Mouse (Mus musculus) heart, postnatal 25 days (tissue): ENCODE results near the gene Raly. TPM values are rescaled to one million over a fixed set of nuclear protein-coding genes. Genes with fewer than 3 reads are reported as not detected.

Source experiments
- DNase-seq: peaks from one replicate; pipeline ENCODE4 v3.0.0; 2022; ENCODE audit warnings: low spot score
- intact Hi-C: fragments of 180-260 bp; cut with DNase I; formaldehyde crosslinking; loops from one replicate; pipeline ENCODE4 v1.15.1; 2025
- total RNA-seq, 2 experiments: library from RNA; stranded (reverse); gene quantifications; 2 replicates each; pipeline ENCODE4 v1.2.3; 2021

Gene Raly
- total RNA-seq, 2 experiments from 2014 or later, result 95.9 to 103 TPM

GRCm38 (mm10) chr2:154779648-154780047 lies 11.2 kb upstream of the Raly start:
- intact Hi-C loops, result loop anchor here (5.0 kb wide), 1 partner anchor 67 kb away; no protein-coding TSS in a partner anchor

GRCm38 (mm10) chr2:154782361-154782760 lies 8.5 kb upstream of the Raly start:
- no peak for DNase-seq
- intact Hi-C loops, result loop anchor here (5.0 kb wide), 1 partner anchor 70 kb away; no protein-coding TSS in a partner anchor

More at GRCm38 (mm10) chr2:154779648-154780047, 11.2 kb upstream of the Raly start:
- no peak for DNase-seq

DNA sequence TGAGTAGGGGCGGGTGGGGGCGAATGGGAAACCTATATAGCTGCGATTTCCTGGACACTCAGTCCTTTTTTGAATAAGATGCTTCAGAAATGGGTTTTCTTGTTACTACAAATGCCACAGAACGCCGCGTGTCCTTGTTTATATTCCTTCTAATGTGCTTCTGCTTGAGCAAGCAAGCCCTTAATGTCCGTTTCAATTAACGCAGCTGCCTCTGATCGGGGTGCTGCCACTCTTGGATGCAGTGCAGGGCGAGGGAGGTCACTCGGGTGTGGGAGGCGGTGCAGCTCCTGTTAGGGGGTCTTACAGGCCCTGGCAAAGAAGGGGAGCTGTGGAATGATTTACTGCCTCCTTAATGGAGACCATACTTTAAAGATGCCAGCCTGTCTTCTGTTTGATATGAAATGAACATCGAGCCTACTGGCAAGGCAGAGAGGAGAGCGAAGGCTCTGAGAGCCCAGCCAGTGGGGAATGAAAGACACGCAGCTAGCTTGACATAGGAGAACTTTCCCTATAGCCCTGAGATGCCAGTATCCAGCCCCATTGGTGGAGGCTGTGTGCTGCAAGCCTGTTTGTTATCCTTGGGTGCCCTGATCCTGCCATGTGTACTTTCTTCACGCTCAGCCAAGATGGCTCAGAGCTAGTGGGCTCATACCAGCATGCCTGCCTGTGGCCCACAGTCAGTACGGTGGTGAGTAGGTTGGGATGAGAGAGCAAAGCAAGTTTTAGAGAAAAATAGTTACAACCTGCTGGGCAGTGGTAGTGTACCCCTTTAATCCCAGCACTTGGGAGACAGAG lies 7.8 kb upstream of the Raly start:
- no peak for DNase-seq
- intact Hi-C loops, result loop anchor here (5.0 kb wide), 1 partner anchor 71 kb away; no protein-coding TSS in a partner anchor

GRCm38 (mm10) chr2:154785284-154785683 lies 5.6 kb upstream of the Raly start:
- intact Hi-C loops, result no loop called here
- no peak for DNase-seq

DNA sequence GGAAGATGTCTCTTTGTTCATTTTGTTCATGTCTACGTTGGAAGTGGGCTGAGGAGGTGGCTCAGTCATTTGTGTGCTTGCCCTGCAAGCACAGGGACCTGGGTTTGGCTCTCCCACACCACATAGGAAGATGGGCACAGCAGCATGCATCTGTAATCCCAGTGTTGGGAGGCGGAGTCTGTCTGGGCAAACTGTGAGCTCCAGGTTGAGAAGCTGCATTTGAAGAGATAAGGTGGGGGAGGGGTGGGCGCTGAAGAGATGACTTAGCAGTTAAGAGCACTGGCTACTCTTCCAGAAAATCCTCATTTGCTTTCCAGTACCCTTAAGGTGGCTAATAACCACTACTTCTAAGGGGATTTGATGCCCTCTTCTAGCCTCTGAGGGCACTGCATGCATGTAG lies 4.7 kb upstream of the Raly start:
- no peak for DNase-seq
- intact Hi-C loops, result no loop called here

- intact Hi-C loops, result no loop called here
- DNase-seq, result no peak
Measured at GRCm38 (mm10) chr2:154786776-154787175, 4.1 kb upstream of the Raly start.

DNA sequence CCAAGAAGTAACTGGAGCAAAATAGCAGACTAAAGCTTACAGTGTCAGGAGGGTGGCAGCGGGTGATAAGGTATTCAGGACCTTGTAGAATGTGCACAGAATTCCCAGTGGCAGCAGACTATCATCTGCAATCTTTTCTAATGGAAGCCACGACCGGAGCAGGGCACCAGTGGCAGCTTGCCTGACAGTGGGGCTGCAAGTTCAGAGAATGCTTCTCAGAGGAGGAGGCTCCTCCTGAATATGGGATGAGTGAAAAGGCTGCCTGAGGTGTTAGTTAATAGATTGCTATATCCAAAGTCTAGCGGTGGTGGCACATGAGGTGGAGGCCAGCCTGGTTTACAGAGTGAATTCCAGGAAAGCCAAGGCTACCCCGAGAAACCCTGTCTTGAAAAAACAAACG lies 1.5 kb upstream of the Raly start:
- intact Hi-C loops, result no loop called here

GRCm38 (mm10) chr2:154789977-154790655 lies 780 bp upstream of the Raly start:
- DNase-seq, result no peak
- intact Hi-C loops, result no loop called here

More for the DNA sequence above, 1.5 kb upstream of the Raly start:
- DNase-seq, result no peak

DNA sequence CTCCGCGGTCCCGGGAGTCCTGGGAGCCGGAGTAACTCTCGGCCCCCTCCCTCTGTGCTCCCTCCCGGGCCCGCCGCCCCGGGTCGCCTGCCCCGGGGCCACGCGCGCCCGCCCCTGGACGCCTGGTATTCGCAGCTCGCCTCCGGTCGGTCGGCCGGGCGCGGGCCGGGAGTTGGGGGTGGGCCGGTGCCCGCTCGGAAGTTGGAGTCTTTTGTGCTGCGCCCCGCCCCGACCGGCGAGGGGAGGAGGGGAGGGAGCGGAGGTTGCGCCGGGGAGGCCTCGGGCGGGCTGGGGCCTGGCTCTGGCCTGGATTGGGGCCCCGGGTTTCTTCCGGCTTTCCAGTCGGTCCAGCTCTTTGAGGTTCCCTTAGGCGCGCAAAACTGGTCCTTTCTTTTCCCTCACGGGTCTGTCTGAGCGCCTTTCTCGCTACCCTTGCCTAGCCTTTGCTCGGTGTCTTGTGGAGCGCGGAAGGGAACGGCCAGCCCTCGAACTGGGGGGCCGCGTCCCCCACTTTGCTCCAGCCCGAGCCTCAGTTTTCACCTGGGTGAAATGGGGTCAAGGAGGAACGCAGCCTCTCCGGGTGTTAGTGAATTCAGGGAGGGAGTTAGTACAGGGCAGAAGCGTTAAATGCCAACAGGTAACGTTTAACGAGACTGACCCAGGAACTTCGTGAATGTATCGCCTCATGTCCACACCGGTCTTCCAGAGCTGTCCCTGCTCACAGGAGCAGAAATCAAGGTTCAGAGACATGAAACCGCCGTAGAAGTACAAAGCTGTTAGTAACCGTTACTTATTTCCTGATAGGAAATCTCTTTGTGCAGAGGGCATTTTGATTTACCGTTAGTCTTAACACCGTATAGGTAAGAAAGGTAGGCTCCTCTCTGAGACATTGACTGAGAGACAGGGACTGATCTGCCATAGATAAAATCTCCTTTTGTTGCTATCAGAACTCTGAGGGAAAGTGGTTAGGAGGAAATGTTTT lies 1.1 kb downstream of the Raly start:
- peak; percentile 79 for DNase-seq
- intact Hi-C loops, result loop anchor here (2.0 kb wide), 2 partner anchors 63 to 101 kb away; partner anchors contain the start of gene Eif2s2

GRCm38 (mm10) chr2:154803372-154803771 lies 12.5 kb downstream of the Raly start:
- intact Hi-C loops, result no loop called here
- no peak for DNase-seq

GRCm38 (mm10) chr2:154803845-154804244 lies 12.9 kb downstream of the Raly start:
- intact Hi-C loops, result no loop called here
- DNase-seq, result no peak

DNA sequence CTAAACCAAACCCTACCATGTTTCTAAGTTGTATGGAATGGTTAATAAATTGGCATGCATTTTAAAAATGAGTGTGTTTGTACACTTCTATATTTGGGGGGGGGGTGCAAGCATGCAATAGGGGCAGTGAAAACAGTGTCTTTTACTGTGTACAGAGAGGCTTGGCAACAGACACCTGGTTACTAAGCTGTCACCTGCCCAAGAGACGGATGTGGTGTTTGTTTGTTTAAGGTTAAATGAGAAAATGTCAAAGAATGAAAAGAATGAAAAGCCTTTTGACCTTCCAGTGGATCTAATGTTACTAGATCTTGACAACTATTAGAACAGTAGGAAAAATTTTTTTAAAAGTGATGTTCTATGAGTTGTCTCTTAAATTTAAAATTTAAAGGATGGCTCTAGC lies 16.8 kb downstream of the Raly start:
- intact Hi-C loops, result no loop called here

GRCm38 (mm10) chr2:154809107-154809762 lies 18.3 kb downstream of the Raly start:
- intact Hi-C loops, result no loop called here

More for the DNA sequence above, 16.8 kb downstream of the Raly start:
- DNase-seq, result no peak

DNA sequence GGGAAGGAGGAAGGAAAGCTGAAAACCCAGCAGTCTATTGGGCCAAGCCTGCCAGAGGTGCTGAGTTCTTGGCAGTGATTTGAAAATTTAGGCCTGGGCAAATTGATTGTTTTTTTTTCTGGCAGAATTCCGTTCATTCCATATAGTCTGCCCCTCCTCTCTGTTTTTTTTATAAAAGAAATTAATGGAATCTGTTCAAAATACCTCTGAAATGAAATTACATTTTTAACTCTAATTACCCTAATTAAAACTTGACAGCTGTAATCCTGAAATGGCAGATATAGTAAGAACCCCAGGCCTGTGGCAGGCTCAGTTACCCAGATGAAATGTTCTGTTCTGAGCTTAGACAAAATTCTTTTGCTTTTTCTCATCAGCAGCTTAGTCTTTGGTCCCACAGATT lies 19.9 kb downstream of the Raly start:
- intact Hi-C loops, result no loop called here
- no peak for DNase-seq

More at GRCm38 (mm10) chr2:154809107-154809762, 18.3 kb downstream of the Raly start:
- DNase-seq, result no peak

DNA sequence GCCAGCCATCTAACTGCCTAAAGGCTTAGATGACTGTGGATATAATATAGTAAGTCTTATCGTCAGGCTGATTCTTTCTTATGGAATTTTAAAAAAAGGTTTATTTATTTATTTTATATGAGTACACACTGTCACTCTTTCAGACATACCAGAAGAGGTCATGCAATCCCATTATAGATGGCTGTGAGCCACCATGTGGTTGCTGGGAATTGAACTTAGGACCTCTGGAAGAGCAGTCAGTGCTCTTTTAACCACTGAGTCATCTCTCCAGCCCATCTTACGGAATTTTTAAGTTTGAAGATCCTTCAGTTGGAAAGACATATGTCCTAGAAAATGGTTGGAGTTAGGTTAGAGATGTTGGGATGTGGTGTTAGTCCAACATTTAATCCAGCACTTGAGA lies 22.5 kb downstream of the Raly start:
- intact Hi-C loops, result no loop called here
- no peak for DNase-seq

DNA sequence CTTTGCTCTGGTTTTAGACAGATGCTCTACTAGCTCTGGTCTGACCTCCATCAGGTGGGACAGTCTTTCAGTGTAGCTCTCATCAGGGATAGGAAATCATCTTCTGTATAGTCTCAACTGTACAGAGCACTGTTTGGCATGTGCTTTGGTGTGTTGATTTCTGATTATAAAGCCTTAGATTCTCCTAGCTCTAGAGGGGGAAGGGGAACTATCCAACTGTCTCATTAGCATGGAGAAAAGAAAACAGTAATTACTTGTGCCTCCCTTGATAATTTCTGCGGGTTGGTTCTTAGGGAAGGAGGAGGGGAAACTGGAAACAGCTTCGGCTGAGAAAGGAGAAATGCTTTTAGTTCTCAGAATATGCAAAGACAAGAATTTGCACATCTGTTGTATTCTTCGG lies 26.2 kb downstream of the Raly start:
- intact Hi-C loops, result loop anchor here (5.0 kb wide), 1 partner anchor 35 kb away; no protein-coding TSS in a partner anchor
- DNase-seq, result no peak

DNA sequence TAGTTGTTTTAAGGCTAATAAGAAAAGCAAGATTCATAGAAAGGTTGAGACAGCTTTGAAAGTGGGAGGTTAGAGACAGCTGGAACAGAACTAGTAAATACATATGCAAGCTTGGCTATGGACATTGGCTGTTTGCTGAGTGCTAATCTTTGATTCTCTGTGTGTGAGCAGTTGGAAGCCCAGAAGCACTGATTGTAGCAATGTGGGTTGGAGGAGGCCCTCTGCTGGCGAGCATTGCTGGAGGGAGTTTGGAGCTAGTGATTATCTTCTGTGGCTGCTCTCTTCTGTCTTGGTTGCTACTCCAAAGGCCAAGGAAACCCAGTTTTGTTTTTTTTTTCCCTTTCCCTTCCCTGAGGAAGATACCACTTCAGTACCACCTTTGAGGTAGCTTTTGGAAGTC lies 26.9 kb downstream of the Raly start:
- DNase-seq, result no peak
- intact Hi-C loops, result loop anchor here (5.0 kb wide), 1 partner anchor 35 kb away; no protein-coding TSS in a partner anchor

DNA sequence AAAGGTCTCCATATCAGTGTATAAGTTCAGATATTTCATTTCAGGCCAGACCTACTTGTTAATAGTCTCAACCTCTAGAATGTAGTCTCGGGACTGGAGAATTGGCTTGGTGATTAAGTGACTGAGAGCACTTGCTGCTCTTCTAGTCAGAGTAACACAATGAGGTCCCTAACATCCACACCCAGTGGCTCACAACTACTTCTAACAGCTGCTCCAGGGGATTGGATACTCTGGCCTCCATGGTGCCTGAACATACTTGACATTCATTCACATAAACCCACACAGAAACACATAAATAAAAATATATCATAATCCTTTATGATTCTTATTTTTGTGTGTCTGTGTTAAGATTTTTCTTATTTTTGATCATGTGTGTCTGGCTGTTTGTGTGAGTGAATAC lies 27.7 kb downstream of the Raly start:
- DNase-seq, result no peak
- intact Hi-C loops, result loop anchor here (5.0 kb wide), 1 partner anchor 34 kb away; no protein-coding TSS in a partner anchor

DNA sequence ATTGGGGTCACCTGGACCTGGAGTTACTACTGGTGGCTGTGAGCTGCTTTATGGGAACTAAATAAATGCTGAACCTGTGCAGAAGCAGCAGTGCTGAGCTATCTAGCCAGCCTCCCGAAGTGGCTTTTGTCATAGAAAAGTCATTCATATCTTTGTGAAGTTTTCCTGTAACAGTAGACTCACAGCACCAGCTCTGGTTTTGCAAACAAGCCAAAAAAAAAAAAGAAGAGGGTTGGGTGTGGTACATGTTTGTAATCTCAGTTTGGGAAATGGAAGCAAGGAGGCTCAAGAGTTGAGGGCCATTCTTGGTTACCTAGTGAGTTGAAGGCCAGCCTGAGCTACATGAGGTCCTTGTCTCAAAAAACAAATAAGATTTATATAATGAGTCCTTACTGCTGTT lies 29.4 kb downstream of the Raly start:
- intact Hi-C loops, result no loop called here
- DNase-seq, result no peak
